Mouse (Mus musculus) cerebellum, adult 2 months (tissue): ENCODE data around the gene Dst. TPM values are rescaled to one million over a fixed set of nuclear protein-coding genes. Genes with fewer than 3 reads are reported as not detected.

ENCODE experiments used
- DNase-seq, 2 experiments: peaks; one replicate each; pipeline ENCODE4 v3.0.0; 2021
- H3K27ac ChIP-seq: fragments of 200-500 bp; 2 replicates; pipeline ENCODE4 v1.5.1; 2012; ENCODE audit warnings: low read length, control low read depth, inconsistent platforms; ENCODE audit not compliant: insufficient read depth
- H3K27me3 ChIP-seq: fragments of 200-500 bp; 2 replicates; pipeline ENCODE4 v1.6.1; 2012; ENCODE audit warnings: inconsistent platforms, mild to moderate bottlenecking, low read length, moderate library complexity; ENCODE audit not compliant: control insufficient read depth, insufficient read depth
- H3K4me1 ChIP-seq: fragments of 200-500 bp; 2 replicates; pipeline ENCODE4 v1.6.1; 2011; ENCODE audit warnings: low read length; ENCODE audit not compliant: control insufficient read depth, insufficient read depth
- H3K4me3 ChIP-seq: fragments of 200-500 bp; replicated peaks from 2 replicates; pipeline ENCODE3; 2011; ENCODE audit warnings: mild to moderate bottlenecking, low read depth, low read length, control low read depth; ENCODE audit not compliant: insufficient read depth
- CTCF ChIP-seq: fragments of 200-500 bp; IDR thresholded peaks from 2 replicates; pipeline ENCODE4 v1.5.1; 2011; ENCODE audit warnings: low read depth, mild to moderate bottlenecking, control low read depth, low read length, moderate library complexity, borderline replicate concordance; ENCODE audit not compliant: insufficient read depth
- POLR2A ChIP-seq: fragments of 200-500 bp; IDR thresholded peaks from 2 replicates; pipeline ENCODE4 v1.6.1; 2011; ENCODE audit warnings: low read length, control low read depth, borderline replicate concordance; ENCODE audit not compliant: insufficient read depth
- WGBS: fragments of 180-500 bp; shearing (Covaris S2); methylation state at CpG from one replicate; pipeline ENCODE4 v1.1.7; 2018; 5-methylcytosine and 5-hydroxymethylcytosine counted together
- polyA plus RNA-seq: library from polyadenylated mRNA; depleted of rRNA; stranded (reverse); fragments of >200 nt; gene quantifications from 2 replicates; pipeline ENCODE4 v1.2.3, GENCODE M21; 2012

The Dst gene
- polyA plus RNA-seq, 1 experiment = 148 TPM

DNA sequence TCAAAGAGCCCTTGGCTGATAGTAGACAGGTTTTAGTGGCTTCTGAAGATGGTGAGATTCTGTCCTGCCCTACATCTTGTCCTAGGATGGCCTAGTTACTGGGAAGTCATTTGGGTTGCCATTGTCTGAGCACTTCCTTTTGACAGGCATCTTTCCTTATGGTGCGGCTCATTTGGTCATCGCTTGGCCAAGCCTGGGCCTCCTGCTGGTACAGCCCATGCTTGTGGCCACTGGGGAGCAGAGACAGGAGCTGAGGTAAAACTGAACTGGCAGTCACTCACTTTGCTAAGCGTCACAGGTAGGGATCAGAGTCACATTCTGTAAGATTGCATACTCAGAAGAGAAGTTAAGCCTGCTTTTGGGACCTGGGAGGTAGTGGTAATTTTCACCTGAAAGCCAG lies 24.2 kb downstream of the Dst start:
- H3K27ac ChIP-seq = no peak overlapping the region; the same call in 1 of the 2 replicates
- DNase-seq = peak; percentile 43 to 60
- TF ChIP-seq POLR2A (no peak), CTCF (no peak)
- WGBS = 17% methylated on average over 3 of the region's 3 CpGs
- peaks cover 33% of the 10 kb centered on the region for H3K4me1 ChIP-seq
- no peaks in the 10 kb centered on the region for H3K27me3 ChIP-seq
- H3K4me3 ChIP-seq = no peak overlapping the region

DNA sequence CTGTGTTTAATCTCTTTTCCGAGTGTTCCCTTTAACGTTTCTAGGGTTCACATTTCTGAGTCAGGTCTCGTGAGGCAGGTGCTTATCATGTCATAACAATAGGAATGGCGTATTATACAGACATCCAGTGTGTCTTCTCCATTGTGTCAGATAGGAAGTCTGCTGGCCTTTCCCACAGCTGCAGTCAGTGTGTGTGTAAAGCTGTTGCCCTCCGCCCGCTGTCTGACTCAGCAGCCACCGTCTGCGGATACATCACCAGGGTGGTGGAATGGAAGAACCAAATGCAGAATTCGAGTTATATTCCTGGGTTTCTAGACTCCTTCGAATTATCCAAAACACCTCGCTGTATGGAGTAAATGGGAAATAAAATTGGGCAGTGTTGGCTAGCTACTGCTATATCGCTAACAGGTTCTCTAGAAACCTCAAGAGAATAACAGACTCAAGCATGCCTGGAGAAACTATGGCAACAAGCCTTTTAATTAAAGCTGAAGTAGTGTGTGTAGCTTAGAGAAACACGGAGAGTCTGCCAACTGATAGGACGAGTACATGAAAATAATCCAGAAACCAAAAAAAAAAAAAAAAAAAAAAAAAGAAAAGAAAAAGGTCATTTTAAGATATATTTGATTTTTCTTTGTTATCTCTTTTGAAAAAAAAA lies 24.9 kb downstream of the Dst start:
- no peak for TF ChIP-seq CTCF
- no peak for TF ChIP-seq POLR2A
- peak in 1 of 2 experiments; percentile 19 for DNase-seq
- Histone ChIP-seq H3K4me1 (peaks cover 30% of the 10 kb centered on the region), H3K27me3 (no peaks in the 10 kb centered on the region), H3K4me3 (no peak overlapping the region), H3K27ac (no peak overlapping the region)
- WGBS = 65% methylated on average over 14 of the region's 14 CpGs

DNA sequence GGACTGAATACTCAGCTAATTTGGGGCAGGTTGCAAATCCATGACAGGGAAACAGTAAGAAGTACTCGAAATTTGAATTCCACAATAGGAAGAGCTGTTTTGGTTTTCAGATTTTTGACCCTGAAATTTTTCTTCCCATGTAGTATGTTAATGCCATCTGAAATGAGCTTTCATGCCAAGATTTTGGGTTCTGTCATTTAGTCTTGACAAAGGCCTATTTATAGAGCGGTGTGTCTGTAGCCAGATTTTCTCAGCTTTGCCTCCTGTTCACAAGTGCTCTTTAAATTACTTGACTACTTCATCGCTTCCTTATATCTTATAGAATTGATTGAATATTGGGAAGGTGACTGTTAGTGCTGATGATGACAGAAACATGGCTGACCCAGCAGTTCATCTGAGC lies 27.9 kb downstream of the Dst start:
- 26% methylated on average over 3 of the region's 3 CpGs for WGBS

GRCm38 (mm10) chr1:33939828-33940227 lies 31.8 kb downstream of the Dst start:
- peaks cover 42% of the 10 kb centered on the region for H3K4me1 ChIP-seq
- WGBS = 59% methylated on average over 5 of the region's 5 CpGs
- H3K27ac ChIP-seq = peak overlapping the region; percentile 84
- no peak overlapping the region for H3K4me3 ChIP-seq
- DNase-seq = no peak
- no peaks in the 10 kb centered on the region for H3K27me3 ChIP-seq
- TF ChIP-seq CTCF = no peak
- TF ChIP-seq POLR2A = no peak

More for the DNA sequence above, 27.9 kb downstream of the Dst start:
- Histone ChIP-seq H3K27me3 (no peaks in the 10 kb centered on the region), H3K27ac (peak overlapping the region; percentile 82), H3K4me1 (peaks cover 39% of the 10 kb centered on the region), H3K4me3 (no peak overlapping the region)
- peak in 1 of 2 experiments; percentile 51 for DNase-seq
- TF ChIP-seq POLR2A (no peak), CTCF (no peak)

DNA sequence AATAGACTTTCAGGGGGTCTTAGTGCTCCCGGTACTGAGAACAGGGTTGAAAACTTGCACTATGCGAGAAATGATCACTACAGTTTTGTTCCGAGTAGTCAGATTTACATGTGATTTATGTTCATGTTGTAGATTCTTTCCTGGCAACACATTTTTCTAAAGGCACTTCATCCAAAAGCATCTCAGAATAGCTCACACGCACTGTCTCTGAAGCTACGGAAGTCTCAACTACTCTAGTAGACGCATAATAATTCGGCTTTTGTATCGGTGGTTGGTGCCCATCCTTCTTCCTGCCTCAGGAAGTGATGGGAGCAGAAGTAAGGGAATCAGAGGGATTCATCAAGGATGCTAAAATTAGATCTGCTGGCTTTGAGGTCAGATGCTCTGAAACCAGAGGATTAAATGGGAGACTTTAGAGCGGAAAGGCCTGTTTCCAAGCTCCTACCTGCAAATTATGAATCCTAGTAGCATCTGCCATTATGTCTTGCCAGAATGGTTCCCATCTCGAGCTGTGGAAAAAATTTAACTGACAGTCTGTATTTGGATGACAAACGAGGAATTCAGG lies 32.4 kb downstream of the Dst start:
- H3K27me3 ChIP-seq = no peaks in the 10 kb centered on the region
- DNase-seq = peak in 1 of 2 experiments; percentile 71
- no peak overlapping the region for H3K4me3 ChIP-seq
- peak overlapping the region; percentile 84; the same call in 1 of the 2 replicates for H3K27ac ChIP-seq
- H3K4me1 ChIP-seq = peaks cover 44% of the 10 kb centered on the region
- TF ChIP-seq CTCF (no peak), POLR2A (no peak)
- 31% methylated on average over 11 of the region's 11 CpGs for WGBS

DNA sequence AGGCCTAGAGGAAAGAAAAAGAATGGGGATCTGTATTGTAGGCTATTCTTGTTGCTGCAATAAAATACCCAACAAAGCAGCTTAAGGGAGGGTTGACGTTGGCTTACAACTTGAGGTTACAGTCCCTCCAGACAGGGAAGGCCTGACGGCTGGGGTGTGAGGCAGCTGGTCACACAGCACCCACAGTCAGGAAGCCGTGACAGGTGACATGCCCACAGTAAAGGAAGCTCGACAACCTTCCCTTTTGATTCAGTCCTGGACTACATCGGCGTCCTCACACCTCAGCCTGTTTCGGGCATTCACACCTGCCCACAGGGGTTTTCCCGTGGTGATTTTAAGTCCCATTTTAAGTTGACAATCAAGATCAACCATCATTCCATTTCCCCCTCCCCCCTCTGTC lies 34.6 kb downstream of the Dst start:
- H3K4me3 ChIP-seq = no peak overlapping the region
- DNase-seq = no peak
- TF ChIP-seq POLR2A = no peak
- no peak for TF ChIP-seq CTCF
- H3K4me1 ChIP-seq = peaks cover 49% of the 10 kb centered on the region
- no peak overlapping the region for H3K27ac ChIP-seq
- WGBS = 67% methylated on average over 8 of the region's 8 CpGs
- no peaks in the 10 kb centered on the region for H3K27me3 ChIP-seq

DNA sequence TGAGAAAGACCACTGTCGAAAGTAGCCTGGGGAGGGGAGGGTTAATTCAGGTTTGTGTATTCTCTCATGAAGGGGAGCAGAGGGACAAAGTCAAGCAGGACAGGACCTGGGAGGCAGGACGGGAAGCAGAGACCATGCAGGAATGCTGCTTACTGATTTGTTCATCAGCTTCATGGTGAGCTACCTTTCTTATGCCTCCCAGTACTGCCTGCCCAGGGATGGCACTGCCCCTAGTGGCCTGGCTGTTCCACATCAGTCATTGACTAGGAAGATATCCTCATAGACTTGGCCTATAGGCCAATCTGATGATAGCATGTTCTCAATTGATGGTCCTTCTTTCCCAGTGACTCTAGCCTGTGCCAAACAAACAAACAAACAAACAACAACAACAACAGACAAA lies 35.9 kb downstream of the Dst start:
- H3K4me1 ChIP-seq = peaks cover 56% of the 10 kb centered on the region
- DNase-seq = no peak
- no peak overlapping the region for H3K4me3 ChIP-seq
- no peak; the same call in 1 of the 2 replicates for TF ChIP-seq CTCF
- no peak overlapping the region for H3K27ac ChIP-seq
- no peaks in the 10 kb centered on the region for H3K27me3 ChIP-seq
- WGBS = 90% methylated on average over 2 of the region's 2 CpGs
